Comparison of ENCODE assay signal across 25 mouse cellular contexts in genomic region chr8:83942446-83942845, GRCm38 (mm10).
"Had no signal": no experiment of that assay in that cellular context is flagged by ENCODE, and none has a peak within 500 bp of the region (broad histone marks: within the 10 kb centered on the region; RNA-seq: fewer than 3 reads in every experiment).

No protein-coding gene starts in this region.

- ATAC-seq: hindbrain, postnatal 0 days; intestine, embryonic 16.5 days had no signal

- H3K4me2 ChIP-seq: heart, embryonic 11.5 days; heart, embryonic 13.5 days; heart, embryonic 15.5 days; hindbrain, embryonic 13.5 days; hindbrain, embryonic 15.5 days; limb, embryonic 12.5 days; liver, embryonic 11.5 days had no signal

- H3K4me3 ChIP-seq: heart, adult 2 months; heart, embryonic 13.5 days; heart, embryonic 15.5 days; hindbrain, embryonic 13.5 days; hindbrain, embryonic 15.5 days; layer of hippocampus, adult 2 months; left cerebral cortex, adult 2 months; limb, embryonic 10.5 days; limb, embryonic 12.5 days had no signal

- H3K9me3 ChIP-seq: heart, embryonic 13.5 days; heart, embryonic 15.5 days; hindbrain, embryonic 13.5 days; hindbrain, embryonic 15.5 days; limb, embryonic 10.5 days; limb, embryonic 12.5 days had no signal

- H3K4me1 ChIP-seq: heart, embryonic 13.5 days; heart, embryonic 15.5 days; hindbrain, embryonic 13.5 days; hindbrain, embryonic 15.5 days; limb, embryonic 10.5 days; limb, embryonic 12.5 days had no signal

- H3K27ac ChIP-seq: heart, adult 2 months; heart, embryonic 13.5 days; heart, embryonic 15.5 days; hindbrain, embryonic 13.5 days; hindbrain, embryonic 15.5 days; hindbrain, postnatal 0 days; layer of hippocampus, adult 2 months; left cerebral cortex, adult 2 months; limb, embryonic 10.5 days; limb, embryonic 12.5 days had no signal

- H3K9ac ChIP-seq: heart, embryonic 13.5 days; heart, embryonic 15.5 days; hindbrain, embryonic 13.5 days; hindbrain, embryonic 15.5 days; limb, embryonic 12.5 days had no signal

- H3K27me3 ChIP-seq: heart, embryonic 13.5 days; heart, embryonic 15.5 days; hindbrain, embryonic 13.5 days; hindbrain, embryonic 15.5 days; limb, embryonic 12.5 days had no signal

- DNase-seq: gastrocnemius, postnatal 14 days; gastrocnemius, postnatal 36 days; heart, adult 11 months; heart, adult 2 months; heart, postnatal 14 days; heart, postnatal 36 days; kidney, adult 11 months; kidney, adult 2 months; kidney, adult 9 months; kidney, postnatal 10 days; kidney, postnatal 25 days; kidney, postnatal 4 days; liver had no signal
